Mouse (Mus musculus): ENCODE data around the gene Clip3. TPM values are rescaled to one million over a fixed set of nuclear protein-coding genes. Genes with fewer than 3 reads are reported as not detected.

The Clip3 gene
- polyA plus RNA-seq, 1 experiment = 726 TPM

DNA sequence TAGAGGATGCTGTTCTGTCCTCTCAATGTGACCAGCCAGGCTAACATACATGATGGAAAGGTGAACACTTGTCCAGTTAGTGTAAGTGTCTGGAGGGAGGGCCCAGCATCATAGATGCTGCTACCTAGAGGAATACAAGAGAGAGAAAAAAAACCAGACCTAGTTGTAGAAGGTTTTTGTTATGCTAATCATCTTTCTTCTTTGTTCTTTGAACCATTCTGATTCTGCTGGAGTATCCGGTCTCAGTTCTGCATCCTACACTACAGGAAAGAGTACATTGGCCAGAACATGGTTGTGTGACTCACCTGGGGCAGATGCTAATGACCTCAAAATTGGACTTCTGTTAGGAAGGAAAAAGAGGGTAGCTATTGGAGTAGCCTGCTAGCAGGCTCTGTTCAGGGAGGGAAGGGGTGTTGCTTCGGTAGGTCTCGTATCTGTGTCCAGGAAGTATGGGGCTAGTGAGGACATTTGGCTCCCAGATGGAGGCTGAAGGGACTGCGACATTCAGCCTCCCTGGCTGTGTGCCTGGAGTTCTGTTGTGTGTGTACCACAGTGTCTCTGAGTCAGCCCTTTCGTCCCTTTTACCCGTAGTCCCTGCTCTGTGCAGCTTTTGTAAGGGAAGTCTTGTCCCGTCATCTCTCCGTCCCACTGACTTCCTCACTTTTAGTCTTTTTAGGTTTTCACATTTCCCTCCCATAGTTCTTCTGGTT lies 4.7 kb upstream of the Clip3 start:
- H3K27ac ChIP-seq (ENCODE audit: insufficient read depth, low read length) = peak overlapping the region; percentile 51
- TF ChIP-seq CTCF (IDR thresholded peaks at IDR 0.05; ENCODE audit: borderline replicate concordance, insufficient read depth, low read depth, low read length) (no peak), POLR2A (IDR thresholded peaks at IDR 0.05; ENCODE audit: borderline replicate concordance, insufficient read depth, low read length) (no peak)
- H3K4me1 ChIP-seq (ENCODE audit: control insufficient read depth, insufficient read depth, low read length) = peaks cover 35% of the 10 kb centered on the region
- WGBS = 17% methylated on average over 8 of the region's 8 CpGs
- H3K27me3 ChIP-seq (ENCODE audit: control insufficient read depth, insufficient read depth, low read length) = no peaks in the 10 kb centered on the region
- peak; percentile 87 to 95 for DNase-seq
- H3K4me3 ChIP-seq (replicated peaks; ENCODE audit: insufficient read depth, low read depth, low read length) = no peak overlapping the region

DNA sequence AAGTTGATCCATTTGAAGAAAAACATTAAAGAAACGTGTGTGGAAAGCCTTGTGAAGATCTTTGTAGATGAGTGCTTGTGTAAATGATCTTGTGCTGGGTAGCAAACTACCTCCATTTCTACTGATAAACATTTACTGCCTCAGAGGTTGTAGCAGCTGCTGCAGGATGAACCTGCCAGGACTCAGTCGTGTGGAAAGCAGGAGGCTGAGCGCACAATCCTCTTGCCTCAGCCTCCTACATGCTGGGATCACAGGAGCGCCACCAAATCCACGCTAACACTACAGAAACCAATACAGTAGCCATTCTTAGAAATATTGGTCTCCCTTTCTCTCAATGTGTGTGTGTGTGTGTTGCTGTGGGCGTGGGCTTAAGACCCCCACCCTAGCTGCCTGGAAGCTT lies 3.5 kb upstream of the Clip3 start:
- no peaks in the 10 kb centered on the region for H3K27me3 ChIP-seq (ENCODE audit: control insufficient read depth, insufficient read depth, low read length)
- peaks cover 35% of the 10 kb centered on the region for H3K4me1 ChIP-seq (ENCODE audit: control insufficient read depth, insufficient read depth, low read length)
- peak overlapping the region; percentile 51; the same call in 1 of the 2 replicates for H3K27ac ChIP-seq (ENCODE audit: insufficient read depth, low read length)
- 29% methylated on average over 6 of the region's 6 CpGs for WGBS
- peak; percentile 53 to 70 for DNase-seq
- H3K4me3 ChIP-seq (replicated peaks; ENCODE audit: insufficient read depth, low read depth, low read length) = no peak overlapping the region
- TF ChIP-seq POLR2A (IDR thresholded peaks at IDR 0.05; ENCODE audit: borderline replicate concordance, insufficient read depth, low read length) (no peak), CTCF (IDR thresholded peaks at IDR 0.05; ENCODE audit: borderline replicate concordance, insufficient read depth, low read depth, low read length) (no peak)

DNA sequence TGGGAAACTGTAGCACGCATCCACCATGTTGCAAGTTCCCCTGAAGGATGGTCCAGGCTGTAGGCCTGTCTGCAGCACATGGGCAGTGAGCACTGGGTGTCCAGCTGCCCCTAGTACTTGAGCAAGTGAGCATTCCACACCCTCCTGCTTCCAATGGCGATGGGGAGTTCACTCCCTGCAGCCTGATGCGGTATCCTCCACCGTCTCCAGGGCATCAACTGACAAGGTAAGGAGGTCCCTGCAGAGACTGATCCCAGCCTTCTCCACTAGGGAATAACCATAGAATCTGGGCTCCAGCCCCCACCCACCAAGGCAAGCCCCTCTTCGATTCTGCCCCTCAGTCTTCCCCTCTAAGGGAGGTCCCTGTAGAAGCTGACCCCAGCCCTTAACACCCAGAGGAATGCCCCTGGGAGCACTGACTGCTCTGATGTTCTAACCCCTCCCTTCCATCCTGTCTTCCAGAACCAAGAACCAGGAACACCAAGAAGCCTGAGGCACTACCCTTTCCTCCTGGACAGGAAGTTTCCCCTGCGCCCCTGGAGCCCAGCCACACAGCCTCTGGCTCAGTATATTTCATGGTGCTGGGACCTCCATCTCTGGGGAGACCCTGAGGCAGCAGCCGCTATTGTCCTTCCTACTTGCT lies 2.3 kb upstream of the Clip3 start:
- no peak overlapping the region for H3K4me3 ChIP-seq (replicated peaks; ENCODE audit: insufficient read depth, low read depth, low read length)
- DNase-seq = peak; percentile 26 to 31
- peak overlapping the region; percentile 24; the same call in 1 of the 2 replicates for H3K27ac ChIP-seq (ENCODE audit: insufficient read depth, low read length)
- no peaks in the 10 kb centered on the region for H3K27me3 ChIP-seq (ENCODE audit: control insufficient read depth, insufficient read depth, low read length)
- TF ChIP-seq CTCF (IDR thresholded peaks at IDR 0.05; ENCODE audit: borderline replicate concordance, insufficient read depth, low read depth, low read length) (no peak), POLR2A (IDR thresholded peaks at IDR 0.05; ENCODE audit: borderline replicate concordance, insufficient read depth, low read length) (no peak)
- 72% methylated on average over 7 of the region's 7 CpGs for WGBS
- H3K4me1 ChIP-seq (ENCODE audit: control insufficient read depth, insufficient read depth, low read length) = peaks cover 38% of the 10 kb centered on the region

DNA sequence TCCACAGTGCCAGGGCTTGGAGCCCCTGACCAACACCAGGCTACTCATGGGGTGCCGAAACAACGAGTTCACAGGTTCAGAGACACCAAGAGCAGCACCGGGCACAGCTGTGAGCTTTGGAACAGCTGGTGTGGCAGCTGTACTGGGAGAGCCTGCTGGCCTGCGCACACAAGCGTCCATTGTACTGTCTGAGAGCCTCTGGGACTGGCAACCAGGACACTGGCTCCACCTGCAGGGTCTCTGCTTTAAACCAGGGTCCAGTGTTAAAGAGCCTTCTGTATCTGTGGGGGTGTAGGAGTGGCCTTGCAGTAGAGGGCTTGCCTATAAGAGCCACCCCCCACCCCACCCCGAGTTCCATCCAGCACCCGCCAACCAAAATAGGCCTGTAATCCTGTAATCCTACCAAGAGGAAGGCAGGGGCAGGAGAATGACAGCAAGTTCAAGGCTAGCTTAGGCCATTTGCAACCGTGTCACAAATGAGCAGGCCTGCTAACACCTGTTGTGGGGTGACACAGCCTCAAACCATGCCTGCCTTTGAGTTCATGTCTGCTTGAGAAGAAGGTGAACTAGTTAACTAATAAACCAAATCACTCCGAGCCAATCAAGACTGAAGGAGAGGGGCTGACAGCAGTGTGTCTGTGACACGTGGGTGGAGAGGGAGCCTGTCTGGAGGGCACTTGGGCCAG lies 1.7 kb upstream of the Clip3 start:
- 62% methylated on average over 10 of the region's 10 CpGs for WGBS
- TF ChIP-seq POLR2A (IDR thresholded peaks at IDR 0.05; ENCODE audit: borderline replicate concordance, insufficient read depth, low read length) (no peak), CTCF (IDR thresholded peaks at IDR 0.05; ENCODE audit: borderline replicate concordance, insufficient read depth, low read depth, low read length) (no peak)
- H3K27ac ChIP-seq (ENCODE audit: insufficient read depth, low read length) = peak overlapping the region; percentile 96
- H3K4me3 ChIP-seq (replicated peaks; ENCODE audit: insufficient read depth, low read depth, low read length) = no peak overlapping the region
- no peaks in the 10 kb centered on the region for H3K27me3 ChIP-seq (ENCODE audit: control insufficient read depth, insufficient read depth, low read length)
- H3K4me1 ChIP-seq (ENCODE audit: control insufficient read depth, insufficient read depth, low read length) = peaks cover 43% of the 10 kb centered on the region
- DNase-seq = peak; percentile 36 to 39

DNA sequence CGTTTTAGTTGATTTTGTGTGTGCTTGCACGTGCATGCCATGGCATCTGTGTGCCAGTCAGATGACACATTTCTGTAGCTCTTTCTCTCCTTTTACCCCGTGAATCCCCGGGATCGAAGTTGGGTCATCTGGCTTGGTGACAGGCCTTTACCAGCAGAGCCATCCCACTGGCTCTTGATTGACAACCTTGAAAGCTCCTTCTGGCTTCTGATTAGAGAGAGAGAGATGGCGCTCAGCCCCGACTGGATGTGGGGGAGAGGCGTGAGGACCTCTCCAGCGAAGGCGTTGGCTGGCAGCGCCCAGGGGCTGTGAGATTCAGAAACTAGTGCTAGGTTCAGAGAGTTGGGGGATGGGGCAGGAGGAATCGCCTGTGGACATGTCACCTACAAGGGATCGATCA lies 2.3 kb downstream of the Clip3 start:
- Histone ChIP-seq H3K4me1 (ENCODE audit: control insufficient read depth, insufficient read depth, low read length) (peaks cover 41% of the 10 kb centered on the region), H3K4me3 (replicated peaks; ENCODE audit: insufficient read depth, low read depth, low read length) (peak overlapping the region; percentile 45), H3K27ac (ENCODE audit: insufficient read depth, low read length) (peak overlapping the region; percentile 97), H3K27me3 (ENCODE audit: control insufficient read depth, insufficient read depth, low read length) (no peaks in the 10 kb centered on the region)
- WGBS = 5% methylated on average over 13 of the region's 13 CpGs
- TF ChIP-seq POLR2A (IDR thresholded peaks at IDR 0.05; ENCODE audit: borderline replicate concordance, insufficient read depth, low read length) (no peak), CTCF (IDR thresholded peaks at IDR 0.05; ENCODE audit: borderline replicate concordance, insufficient read depth, low read depth, low read length) (no peak)
- DNase-seq = peak in 1 of 2 experiments; percentile 64

DNA sequence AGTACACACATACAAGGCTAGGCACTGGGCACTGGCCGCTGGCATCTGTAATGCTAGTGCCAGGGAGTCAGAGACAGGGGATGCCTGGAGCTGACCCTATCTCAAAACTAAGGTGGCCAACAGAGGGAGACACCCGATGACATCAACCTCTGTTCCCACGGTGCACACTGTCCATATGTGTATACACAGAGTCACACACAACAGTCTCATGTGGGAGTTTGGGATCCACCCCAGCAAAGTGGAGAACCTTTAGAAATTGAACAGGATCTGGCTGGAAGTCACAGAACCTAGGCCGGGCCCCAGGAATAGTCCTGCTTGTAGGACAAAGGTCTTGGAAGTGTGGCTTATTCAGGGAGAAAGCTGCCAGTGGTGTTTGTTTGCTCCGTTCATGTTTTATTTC lies 2.8 kb downstream of the Clip3 start:
- 17% methylated on average over 5 of the region's 5 CpGs for WGBS
- no peaks in the 10 kb centered on the region for H3K27me3 ChIP-seq (ENCODE audit: control insufficient read depth, insufficient read depth, low read length)
- H3K4me1 ChIP-seq (ENCODE audit: control insufficient read depth, insufficient read depth, low read length) = peaks cover 38% of the 10 kb centered on the region
- H3K4me3 ChIP-seq (replicated peaks; ENCODE audit: insufficient read depth, low read depth, low read length) = peak overlapping the region; percentile 45
- peak overlapping the region; percentile 97 for H3K27ac ChIP-seq (ENCODE audit: insufficient read depth, low read length)
- peak; percentile 50 to 57 for DNase-seq
- TF ChIP-seq POLR2A (IDR thresholded peaks at IDR 0.05; ENCODE audit: borderline replicate concordance, insufficient read depth, low read length) (no peak), CTCF (IDR thresholded peaks at IDR 0.05; ENCODE audit: borderline replicate concordance, insufficient read depth, low read depth, low read length) (no peak)

DNA sequence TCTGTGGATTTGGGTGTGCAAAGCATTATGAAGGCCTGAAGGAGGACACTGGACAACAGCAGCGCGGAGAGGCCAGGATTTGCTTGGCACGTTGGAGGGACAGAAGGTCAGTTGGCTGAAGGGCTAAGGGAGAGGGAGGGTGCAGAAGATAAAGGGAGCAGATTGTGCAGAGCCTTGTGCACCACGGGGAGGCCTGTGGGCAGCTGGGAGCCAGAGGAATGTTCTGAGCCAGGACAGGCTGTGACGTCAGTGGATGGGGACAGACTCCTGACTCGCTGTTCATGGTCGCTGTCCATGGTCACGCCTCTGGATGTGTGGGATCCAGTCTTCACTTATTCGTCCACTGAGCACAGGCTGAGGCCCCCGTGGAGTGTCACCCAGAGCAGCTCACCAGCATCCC lies 3.6 kb downstream of the Clip3 start:
- 2% methylated on average over 10 of the region's 10 CpGs for WGBS
- peaks cover 38% of the 10 kb centered on the region for H3K4me1 ChIP-seq (ENCODE audit: control insufficient read depth, insufficient read depth, low read length)
- H3K27me3 ChIP-seq (ENCODE audit: control insufficient read depth, insufficient read depth, low read length) = no peaks in the 10 kb centered on the region
- peak overlapping the region; percentile 97 for H3K27ac ChIP-seq (ENCODE audit: insufficient read depth, low read length)
- TF ChIP-seq CTCF (IDR thresholded peaks at IDR 0.05; ENCODE audit: borderline replicate concordance, insufficient read depth, low read depth, low read length) = 0 out of 2 replicates have a peak, but pooled peaks have one; percentile 9
- no peak for TF ChIP-seq POLR2A (IDR thresholded peaks at IDR 0.05; ENCODE audit: borderline replicate concordance, insufficient read depth, low read length)
- H3K4me3 ChIP-seq (replicated peaks; ENCODE audit: insufficient read depth, low read depth, low read length) = peak overlapping the region; percentile 40
- DNase-seq = peak; percentile 95 to 98

Measured in cerebellum, adult 2 months (tissue).